Mouse (Mus musculus) layer of hippocampus, adult 11-12 months (tissue): ENCODE data around the gene Ifnz.
"Not testable (repeated sequence)": the region's sequence is repeated elsewhere in the genome, so short reads cannot be mapped to it uniquely, and the experiment has no call there.

Experiments
- DNase-seq: peaks from one replicate; pipeline ENCODE4 v3.0.0; 2022; ENCODE audit warnings: low spot score

Ifnz gene

GRCm38 (mm10) chr4:88785409-88785808, 3.5 kb downstream of the Ifnz start, which contains the start of gene Gm13276:
TSS of gene Gm13276 (plus strand) at chr4:88785709.
- DNase-seq, result not testable (repeated sequence)

- DNase-seq, result peak; percentile 67
These were observed 6.5 kb downstream of the Ifnz start, which contains the start of gene Gm13277 for GRCm38 (mm10) chr4:88788402-88788801. TSS of gene Gm13277 (plus strand) at chr4:88788632.

- not testable (repeated sequence) for DNase-seq
These were observed 9.3 kb downstream of the Ifnz start, which contains the start of gene Gm13278 for GRCm38 (mm10) chr4:88791250-88791649. TSS of gene Gm13278 (plus strand) at chr4:88791550.

GRCm38 (mm10) chr4:88793936-88794675, 12.2 kb downstream of the Ifnz start, which contains the start of gene Gm13275:
TSS of gene Gm13275 (plus strand) at chr4:88794487.
- DNase-seq, result peak; percentile 72

GRCm38 (mm10) chr4:88797097-88797496, 15.2 kb downstream of the Ifnz start, which contains the start of gene Gm13279:
TSS of gene Gm13279 (plus strand) at chr4:88797397.
- not testable (repeated sequence) for DNase-seq

GRCm38 (mm10) chr4:88799365-88799764, 17.4 kb downstream of the Ifnz start, which contains the start of gene Gm13285:
TSS of gene Gm13285 (plus strand) at chr4:88799665.
- not testable (repeated sequence) for DNase-seq

GRCm38 (mm10) chr4:88802954-88803353, 21.0 kb downstream of the Ifnz start, which contains the start of gene Gm13287:
TSS of gene Gm13287 (plus strand) at chr4:88803254.
- not testable (repeated sequence) for DNase-seq

GRCm38 (mm10) chr4:88805231-88805630, 23.3 kb downstream of the Ifnz start, which contains the start of gene Gm13288:
TSS of gene Gm13288 (plus strand) at chr4:88805531.
- not testable (repeated sequence) for DNase-seq

GRCm38 (mm10) chr4:88805761-88806160, 23.8 kb downstream of the Ifnz start:
- DNase-seq, result not testable (repeated sequence)

- no peak for DNase-seq
These were observed 34.0 kb downstream of the Ifnz start, which contains the start of gene Ifna7 for GRCm38 (mm10) chr4:88815928-88816327. TSS of gene Ifna7 (plus strand) at chr4:88816228.

GRCm38 (mm10) chr4:88819659-88820058, 37.7 kb downstream of the Ifnz start, which contains the start of gene Ifna11:
TSS of gene Ifna11 (plus strand) at chr4:88819959.
- DNase-seq, result no peak

- DNase-seq, result no peak
These were observed 41.1 kb downstream of the Ifnz start for GRCm38 (mm10) chr4:88822995-88823394.

- not testable (repeated sequence) for DNase-seq
These were observed 45.2 kb downstream of the Ifnz start, which contains the start of gene Ifna6 for GRCm38 (mm10) chr4:88827116-88827515. TSS of gene Ifna6 (plus strand) at chr4:88827416.

- peak; percentile 26 for DNase-seq
These were observed 48.6 kb downstream of the Ifnz start for GRCm38 (mm10) chr4:88830523-88830922.
